Mouse (Mus musculus) bone marrow, adult 2 months (tissue): ENCODE results near the gene Klhdc8a.

Source experiments
- CTCF ChIP-seq: fragments of 200-500 bp; IDR thresholded peaks from 2 replicates; pipeline ENCODE4 v1.5.1; 2011; ENCODE audit warnings: low read length, control low read depth; ENCODE audit not compliant: control insufficient read depth, insufficient read depth
- POLR2A ChIP-seq: fragments of 200-500 bp; IDR thresholded peaks from 2 replicates; pipeline ENCODE4 v1.6.1; 2011; ENCODE audit warnings: low read depth, mild to moderate bottlenecking, control low read depth, low read length, borderline replicate concordance; ENCODE audit not compliant: control insufficient read depth

DNA sequence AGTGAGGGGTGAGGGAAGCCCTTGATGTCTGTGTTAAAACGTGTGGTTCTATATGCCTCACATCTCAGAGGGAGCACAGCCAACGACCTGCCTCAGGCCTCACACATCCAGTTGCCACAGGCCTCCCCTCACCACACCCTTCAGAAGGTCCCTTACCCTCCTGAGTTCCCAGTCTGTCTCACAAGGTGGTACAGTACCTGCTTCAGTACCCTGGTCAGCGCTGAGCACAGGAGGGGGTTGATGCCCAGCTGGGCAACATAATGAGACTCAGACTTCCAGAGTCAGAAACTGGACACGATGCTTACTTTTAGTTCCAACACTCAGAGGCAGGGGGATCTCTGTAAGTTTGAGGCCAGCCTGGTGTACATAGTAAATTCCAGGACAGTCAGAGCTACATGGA is 8.4 kb downstream of the Klhdc8a start:
- TF ChIP-seq CTCF = no peak
- no peak for TF ChIP-seq POLR2A
